17 mouse cellular contexts compared by ENCODE assay signal in genomic region chr12:69388321-69388869, GRCm38 (mm10). TPM values are rescaled to one million over a fixed set of nuclear protein-coding genes. Genes with fewer than 3 reads are reported as not detected.
"Had no signal": no experiment of that assay in that cellular context is flagged by ENCODE, and none has a peak within 500 bp of the region (broad histone marks: within the 10 kb centered on the region; RNA-seq: fewer than 3 reads in every experiment).

No protein-coding gene starts in this region.

- H3K27ac ChIP-seq: kidney, embryonic 15.5 days; limb, embryonic 13.5 days; liver, embryonic 14.5 days; midbrain, embryonic 13.5 days; neural tube, embryonic 15.5 days had no signal

- H3K4me1 ChIP-seq: limb, embryonic 13.5 days; midbrain, embryonic 13.5 days; neural tube, embryonic 15.5 days had no signal

- H3K4me3 ChIP-seq: kidney, embryonic 15.5 days; limb, embryonic 13.5 days; midbrain, embryonic 13.5 days; neural tube, embryonic 15.5 days had no signal

- DNase-seq: kidney, adult 18-20 months; kidney, postnatal 25 days; layer of hippocampus, adult 9-11 months; layer of hippocampus, postnatal 36 days; lung, adult 18-20 months; right cerebral cortex, adult 18-20 months; spleen, adult 18-20 months; thymus, adult 2 months; thymus, postnatal 25 days had no signal

RNA-seq across cellular contexts. Expression of gene Gm9887, which starts 16.1 kb away (rescaled TPM):
- total RNA-seq: layer of hippocampus, adult 18-20 months; megakaryocyte-erythroid progenitor cell, adult 5-6 weeks; midbrain, postnatal 0 days had no signal
